Mouse (Mus musculus) liver, adult 2 months (tissue): ENCODE data around the gene Smbd1. TPM values are rescaled to one million over a fixed set of nuclear protein-coding genes. Genes with fewer than 3 reads are reported as not detected.
A peak's percentile ranks its signal among the peaks of the same experiment; 100 is the strongest.

Experiments
- DNase-seq: peaks from one replicate; pipeline ENCODE4 v3.0.0-alpha.2; 2011; ENCODE audit warnings: low read depth, low spot score; ENCODE audit errors: extremely low read depth
- H3K27ac ChIP-seq: fragments of 200-500 bp; replicated peaks from 2 replicates; pipeline ENCODE4 v1.5.1; 2012; ENCODE audit warnings: low read depth, mild to moderate bottlenecking, control low read depth, inconsistent platforms, low read length; ENCODE audit not compliant: insufficient read depth
- H3K27me3 ChIP-seq: fragments of 200-500 bp; 2 replicates; pipeline ENCODE4 v1.6.1; 2012; ENCODE audit warnings: mild to moderate bottlenecking, moderate library complexity, low read length, inconsistent platforms; ENCODE audit not compliant: control insufficient read depth, insufficient read depth
- H3K36me3 ChIP-seq: fragments of 200-500 bp; 2 replicates; pipeline ENCODE4 v1.6.1; 2012; ENCODE audit warnings: low read length, inconsistent platforms; ENCODE audit not compliant: control insufficient read depth, insufficient read depth
- H3K4me1 ChIP-seq: fragments of 200-500 bp; 2 replicates; pipeline ENCODE4 v1.6.1; 2011; ENCODE audit warnings: low read length; ENCODE audit not compliant: control insufficient read depth, insufficient read depth
- H3K4me3 ChIP-seq: fragments of 200-500 bp; 2 replicates; pipeline ENCODE4 v1.5.1; 2011; ENCODE audit warnings: low read depth, mild to moderate bottlenecking, control low read depth, low read length, moderate library complexity; ENCODE audit not compliant: insufficient read depth
- H3K79me2 ChIP-seq: fragments of 200-500 bp; 2 replicates; pipeline ENCODE4 v1.6.1; 2012; ENCODE audit warnings: inconsistent platforms, mild to moderate bottlenecking, low read length, moderate library complexity; ENCODE audit not compliant: control insufficient read depth, insufficient read depth
- H3K9ac ChIP-seq: fragments of 200-500 bp; 2 replicates; pipeline ENCODE4 v1.6.1; 2012; ENCODE audit warnings: low read depth, mild to moderate bottlenecking, control low read depth, inconsistent platforms, low read length
- CTCF ChIP-seq: fragments of 200-500 bp; IDR thresholded peaks from 2 replicates; pipeline ENCODE4 v1.5.1; 2011; ENCODE audit warnings: low read depth, low read length, control low read depth
- POLR2A ChIP-seq: fragments of 200-500 bp; IDR thresholded peaks from 2 replicates; pipeline ENCODE4 v1.6.1; 2011; ENCODE audit warnings: low read length, control low read depth; ENCODE audit not compliant: insufficient read depth; ENCODE audit errors: extremely low read depth
- WGBS: fragments of 180-500 bp; shearing (Covaris S2); methylation state at CpG from one replicate; pipeline ENCODE4 v1.1.7; 2018; 5-methylcytosine and 5-hydroxymethylcytosine counted together
- polyA plus RNA-seq: library from polyadenylated mRNA; depleted of rRNA; stranded (reverse); fragments of >200 nt; gene quantifications from 2 replicates; pipeline ENCODE4 v1.2.3, GENCODE M21; 2012
- total RNA-seq: library from RNA; depleted of rRNA; stranded (reverse); fragments of >200 nt; gene quantifications from 2 replicates; pipeline ENCODE4 v1.2.3, GENCODE M21; 2014

Gene Smbd1
- total and polyA plus RNA-seq, 2 experiments = not detected

- H3K36me3 ChIP-seq = peaks cover 29% of the 10 kb centered on the region
- no peak for TF ChIP-seq POLR2A
- no peak for TF ChIP-seq CTCF
Measured at GRCm38 (mm10) chr16:32825380-32825779, 15.1 kb upstream of the Smbd1 start.

GRCm38 (mm10) chr16:32824061-32824460, 13.8 kb upstream of the Smbd1 start:
- TF ChIP-seq POLR2A (no peak), CTCF (no peak)
- peaks cover 29% of the 10 kb centered on the region for H3K36me3 ChIP-seq
- H3K4me3 ChIP-seq = no peak overlapping the region
- no peaks in the 10 kb centered on the region for H3K79me2 ChIP-seq
- H3K27me3 ChIP-seq = no peaks in the 10 kb centered on the region
- no peak for DNase-seq
- H3K27ac ChIP-seq = no peak overlapping the region
- no peak overlapping the region for H3K9ac ChIP-seq
- H3K4me1 ChIP-seq = 0 out of 2 replicates have a peak, but pooled peaks cover under 1% of the 10 kb centered on the region
- 98% methylated on average over 13 of the region's 13 CpGs for WGBS

More at GRCm38 (mm10) chr16:32825380-32825779, 15.1 kb upstream of the Smbd1 start:
- Histone ChIP-seq H3K9ac (no peak overlapping the region), H3K4me1 (no peaks in the 10 kb centered on the region), H3K27me3 (no peaks in the 10 kb centered on the region), H3K79me2 (no peaks in the 10 kb centered on the region), H3K4me3 (no peak overlapping the region), H3K27ac (no peak overlapping the region)
- DNase-seq = no peak
- 89% methylated on average over 12 of the region's 12 CpGs for WGBS

- Histone ChIP-seq H3K4me3 (no peak overlapping the region), H3K36me3 (peaks cover 29% of the 10 kb centered on the region), H3K27me3 (no peaks in the 10 kb centered on the region), H3K9ac (no peak overlapping the region), H3K27ac (no peak overlapping the region), H3K79me2 (no peaks in the 10 kb centered on the region), H3K4me1 (peaks cover 5% of the 10 kb centered on the region)
- no peak for TF ChIP-seq CTCF
- TF ChIP-seq POLR2A = no peak
- no peak for DNase-seq
- 91% methylated on average over 8 of the region's 8 CpGs for WGBS
Measured at GRCm38 (mm10) chr16:32823487-32823886, 13.2 kb upstream of the Smbd1 start.

- no peaks in the 10 kb centered on the region for H3K27me3 ChIP-seq
- H3K79me2 ChIP-seq = no peaks in the 10 kb centered on the region
- H3K27ac ChIP-seq = no peak overlapping the region
- no peak overlapping the region for H3K4me3 ChIP-seq
- WGBS = 86% methylated on average over 5 of the region's 5 CpGs
- TF ChIP-seq POLR2A (no peak), CTCF (no peak)
- H3K9ac ChIP-seq = no peak overlapping the region
- DNase-seq = no peak
- peaks cover 26% of the 10 kb centered on the region for H3K36me3 ChIP-seq
- peaks cover 8% of the 10 kb centered on the region for H3K4me1 ChIP-seq
Measured at GRCm38 (mm10) chr16:32822881-32823280, 12.6 kb upstream of the Smbd1 start.

GRCm38 (mm10) chr16:32822450-32822827, 12.2 kb upstream of the Smbd1 start:
- H3K79me2 ChIP-seq = no peaks in the 10 kb centered on the region
- 37% methylated on average over 6 of the region's 6 CpGs for WGBS
- H3K27ac ChIP-seq = no peak overlapping the region
- H3K36me3 ChIP-seq = peaks cover 22% of the 10 kb centered on the region
- no peaks in the 10 kb centered on the region for H3K27me3 ChIP-seq
- H3K4me3 ChIP-seq = no peak overlapping the region
- peak; percentile 26 for DNase-seq
- TF ChIP-seq POLR2A (no peak), CTCF (no peak)
- H3K4me1 ChIP-seq = peaks cover 12% of the 10 kb centered on the region
- H3K9ac ChIP-seq = no peak overlapping the region

GRCm38 (mm10) chr16:32821772-32822449, 11.6 kb upstream of the Smbd1 start:
- Histone ChIP-seq H3K36me3 (peaks cover 21% of the 10 kb centered on the region), H3K4me3 (no peak overlapping the region), H3K79me2 (no peaks in the 10 kb centered on the region), H3K4me1 (peaks cover 12% of the 10 kb centered on the region), H3K27ac (no peak overlapping the region), H3K9ac (no peak overlapping the region), H3K27me3 (no peaks in the 10 kb centered on the region)
- no peak for TF ChIP-seq CTCF
- TF ChIP-seq POLR2A = no peak
- WGBS = 81% methylated on average over 10 of the region's 10 CpGs
- DNase-seq = no peak
